Mouse (Mus musculus) colon, adult 2 months (tissue): ENCODE measurements around the gene Stk10. TPM values are rescaled to one million over a fixed set of nuclear protein-coding genes. Genes with fewer than 3 reads are reported as not detected.

Source experiments
- polyA plus RNA-seq: library from polyadenylated mRNA; depleted of rRNA; stranded (reverse); fragments of >200 nt; gene quantifications from 2 replicates; pipeline ENCODE4 v1.2.3, GENCODE M21; 2012; rRNA removed

Stk10 gene
- 26.3 and 26.4 TPM in 2 replicates for polyA plus RNA-seq

GRCm38 (mm10) chr11:32532765-32533481 lies at the start of gene Stk10:
Gene Stk10, plus strand, starts transcription at chr11:32533305.

GRCm38 (mm10) chr11:32531871-32532764 lies 987 bp upstream of the Stk10 start, which contains the start of gene Efcab9:
Gene Efcab9, minus strand, starts transcription at chr11:32532081.

DNA sequence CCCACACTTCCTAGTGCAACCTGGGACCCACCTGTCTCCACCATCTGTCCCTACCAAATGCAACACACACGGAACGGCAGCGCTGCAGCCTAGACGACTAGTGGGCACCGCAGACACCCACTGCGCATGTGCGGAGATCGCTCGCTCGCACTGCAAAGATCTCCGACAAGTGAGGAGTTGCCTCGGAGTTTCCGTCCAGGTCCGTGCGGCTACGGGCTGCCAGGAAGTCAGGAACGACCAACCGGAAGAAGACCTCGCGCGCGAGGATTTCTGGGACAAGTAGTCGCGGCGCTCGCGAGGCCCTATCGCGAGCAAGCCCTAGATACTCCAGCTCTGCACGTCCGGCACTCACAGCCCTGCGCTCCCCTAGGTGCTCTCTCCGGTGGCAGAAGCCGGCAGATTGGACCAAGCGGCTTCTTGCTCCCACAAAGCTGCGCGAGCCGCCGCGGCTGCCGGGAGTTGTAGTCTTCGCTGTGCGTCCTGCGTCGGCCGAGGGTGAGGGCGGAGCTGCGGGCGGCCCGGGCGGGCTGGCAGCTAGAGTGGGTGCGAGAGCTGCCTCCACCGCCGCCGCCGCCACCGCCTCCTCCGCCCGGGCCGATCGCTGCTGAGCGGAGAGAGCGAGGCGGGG lies 109.3 kb downstream of the Stk10 start, which contains the start of gene Fbxw11:
Gene Fbxw11, plus strand, starts transcription at position 476 of the 628 bp plus-strand sequence.

Other genes starting within 250 kb of the Stk10 start
- gene Hba-a1, start 249.8 kb upstream of the Stk10 start, polyA plus RNA-seq = 151 and 983 TPM in 2 replicates
- gene Hbq1b, start 246.3 kb upstream of the Stk10 start, polyA plus RNA-seq = 0.31 TPM in 1 of 2 replicates, not detected in the other
- gene Hba-a2, start 236.8 kb upstream of the Stk10 start, polyA plus RNA-seq = 244 and 1,247 TPM in 2 replicates
- 0.29 TPM in 1 of 2 replicates, not detected in the other for gene Hbq1a, start 233.2 kb upstream of the Stk10 start, polyA plus RNA-seq
- gene Sh3pxd2b, start 185.5 kb upstream of the Stk10 start, polyA plus RNA-seq = 5.9 TPM in 2 replicates
- 5.5 TPM in 2 replicates for gene Ubtd2, start 77.9 kb upstream of the Stk10 start, polyA plus RNA-seq
- gene Efcab9, start 1.2 kb upstream of the Stk10 start, polyA plus RNA-seq = not detected in 2 replicates
- 34.4 and 41.3 TPM in 2 replicates for gene Fbxw11, start 109.4 kb downstream of the Stk10 start, polyA plus RNA-seq